Mouse (Mus musculus) induced T-regulatory cell, adult 2 months (primary cell): ENCODE results near the gene Zfp787.

Source experiments
- DNase-seq: peaks from one replicate; pipeline ENCODE4 v3.0.0-alpha.2; 2012; ENCODE audit warnings: low read depth

Zfp787 gene

DNA sequence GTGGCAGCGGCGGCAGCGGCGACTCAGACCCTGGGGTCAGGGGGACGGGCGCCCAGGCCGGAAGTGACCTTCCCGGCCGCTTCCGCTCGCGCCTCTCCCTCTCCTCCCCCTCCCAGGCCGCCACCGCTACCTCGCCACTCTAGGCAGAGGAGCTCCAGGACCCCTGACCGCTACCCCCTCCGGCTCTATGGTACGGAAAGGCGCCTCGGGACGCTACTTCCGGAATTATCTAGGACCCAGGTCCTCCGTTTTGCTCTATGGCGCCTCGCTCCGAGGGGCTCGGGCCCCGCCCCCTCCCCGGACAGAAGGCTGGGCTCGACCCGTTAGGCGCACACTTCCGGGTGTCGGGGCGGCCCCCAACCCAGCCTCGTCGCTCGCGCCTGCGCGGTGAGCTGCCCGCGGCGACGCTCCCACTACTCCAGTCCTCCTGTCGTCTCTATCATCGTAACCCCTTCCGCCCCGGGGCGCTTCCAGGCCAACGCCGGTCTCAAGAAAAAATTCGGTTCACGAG is at the start of gene Zfp787:
Zfp787 (minus strand) TSS at position 97 of the 511 bp plus-strand sequence.
- peak; percentile 94 for DNase-seq

DNA sequence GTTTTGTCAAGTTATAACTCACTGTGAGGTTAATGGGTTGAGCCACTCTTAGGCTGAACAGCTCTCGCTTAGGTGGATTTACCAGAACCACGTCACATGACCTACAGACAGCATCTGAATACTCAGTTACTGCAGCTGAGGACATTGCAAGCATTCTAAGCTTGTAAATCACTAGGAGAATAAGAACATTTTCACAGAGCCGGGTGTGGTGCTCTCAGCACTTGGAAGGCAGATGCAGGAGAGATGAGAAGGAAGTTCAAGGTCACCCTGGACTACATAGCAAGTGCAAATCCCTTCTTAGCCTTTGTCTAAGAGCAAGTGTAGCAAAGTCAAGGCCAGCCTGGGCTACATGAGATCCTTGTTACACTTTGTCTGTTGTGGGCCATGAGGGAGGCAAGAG is 48.4 kb upstream of the Zfp787 start:
- no peak for DNase-seq

DNA sequence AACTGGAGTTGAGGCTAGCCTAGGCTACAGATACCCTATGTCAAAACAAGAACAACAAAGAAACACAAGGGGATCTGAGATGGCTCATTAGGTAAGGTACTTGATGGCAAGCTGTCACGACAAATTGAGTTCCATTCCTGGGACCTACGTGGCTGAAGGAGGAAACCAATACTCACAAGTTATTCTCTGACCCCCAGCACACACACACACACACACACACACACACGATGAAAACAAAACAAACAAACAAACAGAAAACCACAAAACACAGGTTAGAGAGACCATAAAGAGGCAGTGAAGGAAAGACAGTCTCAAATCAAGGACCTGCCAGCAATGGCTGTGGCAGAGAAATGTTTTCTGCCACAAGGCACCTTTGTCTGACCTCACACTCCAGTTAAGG is 41.0 kb upstream of the Zfp787 start, which contains the start of gene Galp:
Galp (plus strand) TSS at position 301 of the 400 bp plus-strand sequence.
- DNase-seq = no peak

DNA sequence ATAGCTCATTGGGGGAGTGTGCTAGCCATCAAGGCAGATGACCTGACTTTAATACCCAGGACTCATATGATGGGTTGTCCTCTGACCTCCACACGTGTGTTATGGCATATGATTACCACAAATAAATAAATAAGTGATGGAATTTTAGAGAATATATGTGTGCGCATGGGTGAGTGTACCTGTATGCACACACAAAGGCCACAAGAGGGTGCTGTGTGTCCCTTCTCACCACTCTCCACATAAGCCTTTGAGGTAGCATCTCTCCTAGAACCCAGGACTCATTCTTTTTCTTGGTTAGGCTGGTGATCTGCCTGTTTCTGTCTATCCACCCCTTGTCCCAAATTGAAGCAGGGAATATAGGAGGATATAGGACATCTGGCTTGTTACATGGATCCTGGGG is 40.0 kb upstream of the Zfp787 start:
- DNase-seq = peak; percentile 16

- DNase-seq = peak; percentile 76
Measured at GRCm38 (mm10) chr7:6194129-6194528, 38.3 kb upstream of the Zfp787 start.

DNA sequence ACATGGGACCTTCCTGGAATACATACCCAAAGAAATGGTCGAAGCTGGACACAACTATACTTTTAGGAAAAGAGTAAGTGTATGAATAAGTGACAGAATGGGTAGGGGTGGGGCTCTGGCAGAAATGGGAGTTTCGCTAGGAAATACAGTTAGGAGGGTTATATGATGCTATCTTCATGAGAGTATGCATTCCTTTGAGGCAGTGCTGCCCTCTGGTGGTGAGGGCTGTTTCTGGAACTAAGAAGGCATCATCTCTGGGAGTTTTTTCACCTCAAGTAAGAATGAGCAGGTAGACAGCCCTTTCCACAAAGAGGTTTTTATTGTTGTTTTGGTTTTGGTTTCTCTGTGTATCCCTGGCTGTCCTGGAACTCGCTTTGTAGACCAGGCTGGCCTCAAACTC is 35.6 kb upstream of the Zfp787 start:
- peak; percentile 87 for DNase-seq

- DNase-seq = no peak
Measured at GRCm38 (mm10) chr7:6189542-6189941, 33.7 kb upstream of the Zfp787 start.

GRCm38 (mm10) chr7:6186756-6187155 is 31.0 kb upstream of the Zfp787 start:
- DNase-seq = no peak

GRCm38 (mm10) chr7:6186176-6186575 is 30.4 kb upstream of the Zfp787 start:
- no peak for DNase-seq

DNA sequence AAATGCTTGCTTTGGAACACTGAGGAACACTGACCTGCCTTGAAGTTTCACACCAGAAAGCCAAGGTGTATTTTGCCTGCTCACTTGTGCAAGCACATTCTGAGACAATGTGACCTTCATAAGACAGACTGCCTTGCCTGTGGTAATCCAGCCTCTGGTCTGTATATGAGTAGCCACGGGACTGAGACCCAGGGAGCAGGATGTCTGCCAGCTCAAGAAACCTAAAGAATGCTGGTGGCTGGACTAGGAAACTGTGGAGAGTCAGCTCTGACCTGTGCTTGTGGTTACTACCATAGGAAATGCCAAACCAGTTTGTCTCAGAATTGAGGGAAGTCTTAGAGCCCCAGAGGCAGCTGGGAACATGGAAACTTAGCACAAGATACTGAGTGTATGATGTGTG is 29.6 kb upstream of the Zfp787 start:
- no peak for DNase-seq

DNA sequence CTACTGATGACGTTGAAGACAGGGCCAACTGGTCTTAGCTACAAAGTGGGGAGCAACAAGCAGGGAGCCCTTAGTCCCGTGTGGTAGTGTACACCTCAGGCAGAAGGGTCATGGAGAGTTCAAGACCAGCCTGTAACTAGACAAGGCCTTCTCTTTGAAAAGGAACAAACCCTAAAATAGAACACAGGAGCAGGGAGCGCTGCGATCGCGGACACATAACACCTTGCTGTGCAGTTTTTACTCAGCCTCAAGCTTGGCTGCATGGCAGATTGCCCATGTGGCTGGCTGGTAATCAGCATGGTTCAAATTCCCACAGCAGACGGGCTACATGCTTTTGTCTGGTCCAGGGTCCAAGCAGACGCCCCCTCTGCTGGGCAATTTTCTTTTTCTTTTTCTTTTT is 28.7 kb upstream of the Zfp787 start:
- DNase-seq = no peak

GRCm38 (mm10) chr7:6183802-6184201 is 28.0 kb upstream of the Zfp787 start:
- DNase-seq = no peak

DNA sequence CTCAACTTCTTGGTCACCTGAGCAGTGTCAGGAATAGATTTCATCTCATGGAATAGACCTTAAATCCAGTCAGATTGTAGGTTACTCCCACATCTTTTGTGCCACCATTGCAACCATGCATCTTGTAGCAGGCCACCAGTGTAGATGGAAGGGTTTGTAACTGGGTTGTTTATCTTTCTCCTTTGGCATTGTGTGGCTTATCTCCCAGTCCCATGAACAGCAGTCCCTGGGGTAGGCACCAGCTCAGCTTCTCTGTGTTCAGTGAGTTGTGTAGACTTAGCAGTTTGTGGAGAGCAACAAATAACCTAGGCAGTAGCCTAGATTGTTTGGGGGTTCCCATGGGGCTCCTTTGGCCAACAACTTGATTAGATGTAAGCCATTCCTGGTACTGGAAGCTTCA is 27.1 kb upstream of the Zfp787 start:
- DNase-seq = no peak

GRCm38 (mm10) chr7:6179013-6179412 is 23.2 kb upstream of the Zfp787 start:
- DNase-seq = no peak

DNA sequence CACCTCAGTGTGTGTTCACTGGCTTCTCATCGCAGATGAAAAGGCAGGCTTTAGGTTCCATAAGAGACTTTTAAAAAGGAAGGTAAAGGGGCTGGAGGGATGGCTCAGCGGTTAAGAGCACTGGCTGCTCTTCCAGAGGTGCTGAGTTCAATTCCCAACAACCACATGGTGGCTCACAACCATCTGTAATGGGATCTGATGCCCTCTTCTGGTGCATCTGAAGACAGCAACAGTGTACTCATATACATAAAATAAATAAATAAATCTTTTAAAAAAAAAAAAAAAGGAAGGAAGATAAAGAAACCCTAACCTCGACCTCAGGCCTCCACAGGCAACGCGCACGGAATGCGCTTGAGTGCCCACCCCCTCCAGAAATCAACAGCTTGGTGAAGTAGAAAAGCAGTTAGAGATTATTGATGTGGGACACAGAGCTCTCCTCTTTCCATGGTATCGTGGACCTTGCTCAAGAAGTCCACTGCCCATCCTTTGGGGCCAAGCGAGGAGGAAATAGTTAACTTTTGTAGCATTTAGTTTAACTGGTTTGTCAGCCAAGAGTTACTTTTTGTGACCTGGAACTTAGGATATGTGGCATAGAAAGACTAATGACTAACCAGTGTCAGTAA is 18.7 kb upstream of the Zfp787 start:
- DNase-seq = peak; percentile 29

- DNase-seq = no peak
Measured at GRCm38 (mm10) chr7:6173872-6174271, 18.1 kb upstream of the Zfp787 start.

DNA sequence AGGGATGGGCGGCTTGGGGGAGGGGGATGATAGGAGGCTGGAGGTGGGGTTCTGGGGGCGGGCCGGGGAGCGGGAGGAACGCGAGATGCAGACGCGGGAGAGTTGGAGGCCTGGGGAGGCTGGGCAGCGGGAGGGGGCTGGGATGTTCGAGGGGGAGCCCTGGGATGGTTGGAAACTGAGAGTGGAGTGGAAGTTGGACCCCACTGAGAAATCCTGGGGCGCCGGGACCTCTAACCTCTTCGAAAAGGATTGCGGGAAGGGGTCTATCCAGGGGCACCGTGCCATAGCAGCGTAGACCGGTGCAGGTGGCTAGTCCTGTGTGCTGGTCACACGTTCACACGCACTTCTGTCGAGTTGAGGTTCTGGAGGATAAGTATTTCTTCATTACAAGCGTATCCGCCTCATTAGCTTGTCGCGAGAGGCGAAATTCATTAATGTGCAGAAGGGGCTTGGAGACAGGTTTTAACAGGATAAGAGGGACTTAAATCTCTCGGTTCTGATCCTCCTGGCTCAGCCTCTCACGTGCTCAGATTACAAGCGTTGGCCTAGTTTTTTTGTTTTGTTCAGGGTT is 17.0 kb upstream of the Zfp787 start:
- DNase-seq = no peak

GRCm38 (mm10) chr7:6172006-6172649 is 16.3 kb upstream of the Zfp787 start, which contains the start of gene Zfp444:
Zfp444 (plus strand) TSS chr7:6172226.
- DNase-seq = peak; percentile 97

- DNase-seq = peak; percentile 85
Measured at GRCm38 (mm10) chr7:6171444-6172005, 15.7 kb upstream of the Zfp787 start.

GRCm38 (mm10) chr7:6170871-6171270 is 15.1 kb upstream of the Zfp787 start:
- no peak for DNase-seq

GRCm38 (mm10) chr7:6170391-6170790 is 14.6 kb upstream of the Zfp787 start:
- DNase-seq = peak; percentile 33

GRCm38 (mm10) chr7:6169403-6169802 is 13.6 kb upstream of the Zfp787 start:
- no peak for DNase-seq

DNA sequence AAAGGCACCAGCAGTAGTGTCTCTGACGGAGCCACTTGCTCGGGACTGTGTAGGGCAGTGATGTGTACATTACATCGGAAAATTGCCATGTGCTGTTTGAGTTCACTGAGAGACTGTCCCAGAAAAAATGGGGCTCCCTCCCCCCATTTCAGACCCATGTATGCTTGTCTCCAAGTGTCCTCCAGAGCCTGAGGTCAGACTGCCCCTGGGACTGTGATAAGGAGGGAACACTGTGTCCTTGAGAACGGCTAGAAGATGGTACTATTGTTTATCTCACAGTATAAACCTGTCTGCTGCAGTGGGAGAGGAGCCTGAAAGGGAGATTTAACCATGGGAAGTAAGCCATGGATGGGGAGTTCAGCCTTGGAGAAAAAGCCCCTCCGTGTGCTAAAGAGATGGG is 8.9 kb upstream of the Zfp787 start:
- DNase-seq = no peak
